Mouse (Mus musculus): ENCODE data around the gene Stag3. TPM values are rescaled to one million over a fixed set of nuclear protein-coding genes. Genes with fewer than 3 reads are reported as not detected.

The Stag3 gene
- polyA plus RNA-seq, 1 experiment = 3.2 TPM

DNA sequence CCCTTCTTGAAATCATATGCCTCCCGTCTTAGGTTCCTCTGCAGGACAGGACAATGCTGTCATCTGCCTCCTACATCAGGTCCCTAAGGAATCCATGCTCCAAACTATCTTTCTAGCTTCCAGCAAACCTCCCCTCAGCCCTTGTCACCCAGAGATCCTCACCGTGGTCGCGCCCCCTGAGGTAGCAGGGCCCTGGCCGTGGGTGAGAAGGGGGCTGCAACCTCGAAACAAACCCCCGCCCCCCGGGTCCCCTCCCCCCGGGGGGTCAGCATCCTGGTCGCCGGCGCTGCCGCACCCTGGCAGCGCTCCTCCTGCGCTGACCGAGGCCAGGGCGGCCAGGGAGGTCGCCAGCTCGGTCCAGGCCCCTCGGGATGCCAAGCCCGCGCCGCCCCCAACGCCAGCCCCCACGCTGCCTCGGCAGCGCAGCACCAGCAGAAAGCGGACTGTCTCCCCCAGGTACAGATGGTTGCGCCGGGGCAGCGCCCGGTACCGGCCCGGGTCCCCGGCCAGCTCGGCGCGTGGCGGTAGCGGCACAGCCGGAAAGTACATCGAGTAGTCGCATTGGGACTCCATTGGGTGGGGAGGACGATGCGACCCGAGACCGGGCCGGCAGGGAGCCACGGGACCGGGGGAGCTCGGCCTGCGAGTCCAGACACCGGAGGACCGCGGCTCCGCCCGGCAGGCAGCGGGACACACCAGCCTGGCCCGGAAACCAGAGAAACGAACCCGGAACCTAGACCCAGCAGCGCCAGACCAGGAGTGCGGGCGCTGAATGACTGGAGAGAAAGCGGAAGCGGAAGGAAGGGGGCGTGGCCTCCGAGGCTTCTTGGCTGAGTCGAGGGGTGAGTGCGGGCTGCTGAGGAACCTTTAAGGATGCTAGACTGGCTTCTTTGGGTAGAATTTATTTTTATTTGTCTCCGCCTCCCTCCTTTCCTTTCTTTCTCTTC lies 16.5 kb upstream of the Stag3 start, which contains the start of gene BC037034:
Gene BC037034, minus strand, starts transcription at position 774 of the 947 bp plus-strand sequence.
- H3K9me3 ChIP-seq (ENCODE audit: control insufficient read depth, low read length) = no peaks in the 10 kb centered on the region
- H3K4me3 ChIP-seq (replicated peaks) = peak within 1 kb of the TSS; percentile 95
- H3K27me3 ChIP-seq (ENCODE audit: control insufficient read depth) = no peaks in the 10 kb centered on the region
- H3K36me3 ChIP-seq (ENCODE audit: control insufficient read depth) = peaks cover 44% of the 10 kb centered on the region
- TF ChIP-seq TAL1 (IDR thresholded peaks at IDR 0.05; ENCODE audit: low read length) = no peak
- no peak for TF ChIP-seq GATA1 (IDR thresholded peaks at IDR 0.05; ENCODE audit: low read length)
- H3K4me1 ChIP-seq (ENCODE audit: control insufficient read depth) = peaks cover 66% of the 10 kb centered on the region

DNA sequence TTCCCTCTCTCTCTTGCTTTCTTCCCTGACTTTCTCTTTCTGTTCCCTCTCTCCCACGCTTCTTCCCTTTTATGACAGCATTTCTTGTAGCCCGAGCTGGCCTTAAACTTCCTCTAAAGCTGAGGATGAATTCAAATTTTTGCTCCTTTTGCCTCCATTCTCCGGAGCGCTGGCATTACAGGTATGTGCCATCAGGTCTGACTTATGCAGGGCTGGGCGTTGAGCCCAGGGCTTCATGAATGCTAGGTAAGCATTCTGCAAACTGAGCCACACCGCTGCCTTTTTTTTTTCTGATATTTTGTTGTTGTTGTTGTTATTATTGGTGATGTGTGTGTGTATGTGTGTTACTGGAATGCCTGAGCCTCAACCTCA lies 15.8 kb upstream of the Stag3 start:
- H3K27me3 ChIP-seq (ENCODE audit: control insufficient read depth) = no peaks in the 10 kb centered on the region
- H3K36me3 ChIP-seq (ENCODE audit: control insufficient read depth) = peaks cover 38% of the 10 kb centered on the region
- H3K9me3 ChIP-seq (ENCODE audit: control insufficient read depth, low read length) = no peaks in the 10 kb centered on the region
- peaks cover 59% of the 10 kb centered on the region for H3K4me1 ChIP-seq (ENCODE audit: control insufficient read depth)
- no peak for TF ChIP-seq TAL1 (IDR thresholded peaks at IDR 0.05; ENCODE audit: low read length)
- TF ChIP-seq GATA1 (IDR thresholded peaks at IDR 0.05; ENCODE audit: low read length) = no peak
- peak overlapping the region; percentile 95 for H3K4me3 ChIP-seq (replicated peaks)

DNA sequence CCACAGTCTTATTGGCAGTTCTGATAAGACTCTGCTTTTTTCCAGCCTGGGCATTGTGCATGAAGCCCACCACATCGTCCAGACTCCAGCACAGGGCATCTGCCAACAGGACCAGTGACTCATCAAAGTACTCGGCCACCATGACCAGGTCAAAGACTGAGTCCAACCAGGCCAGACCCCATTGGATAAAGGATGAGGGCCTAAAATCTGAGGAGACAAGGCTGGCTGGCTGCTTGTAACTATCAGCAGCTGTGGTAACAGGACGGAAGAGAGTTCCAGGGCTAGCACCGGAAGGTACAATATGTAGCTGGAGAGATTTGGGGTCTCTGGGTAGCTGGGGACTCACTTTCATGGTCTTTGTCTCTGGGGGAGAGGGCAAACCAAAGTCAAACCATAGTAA lies 14.3 kb upstream of the Stag3 start:
- Histone ChIP-seq H3K4me3 (replicated peaks) (no peak overlapping the region), H3K36me3 (ENCODE audit: control insufficient read depth) (peaks cover 23% of the 10 kb centered on the region), H3K9me3 (ENCODE audit: control insufficient read depth, low read length) (no peaks in the 10 kb centered on the region), H3K4me1 (ENCODE audit: control insufficient read depth) (peaks cover 44% of the 10 kb centered on the region), H3K27me3 (ENCODE audit: control insufficient read depth) (peaks cover 5% of the 10 kb centered on the region)
- TF ChIP-seq TAL1 (IDR thresholded peaks at IDR 0.05; ENCODE audit: low read length) (no peak), GATA1 (IDR thresholded peaks at IDR 0.05; ENCODE audit: low read length) (no peak)

DNA sequence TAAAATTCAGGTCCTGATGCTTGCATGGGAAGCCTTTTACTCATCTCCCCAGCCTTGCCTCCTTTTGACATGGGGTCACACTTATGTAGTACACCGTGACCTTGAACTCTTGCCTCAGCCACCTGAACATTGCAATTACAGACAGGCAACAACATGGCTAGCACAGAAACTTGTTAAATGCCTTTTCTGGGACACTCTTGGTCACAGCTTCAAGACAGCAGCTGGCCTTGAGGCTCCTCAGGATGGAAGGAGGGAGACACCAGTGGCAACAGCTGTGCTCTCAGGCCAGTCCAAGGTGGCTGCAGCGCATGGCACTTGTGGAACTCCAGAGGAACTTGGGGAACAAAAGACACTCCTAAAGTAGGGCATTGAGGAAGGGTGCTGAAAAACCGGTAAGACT lies 12.9 kb upstream of the Stag3 start:
- Histone ChIP-seq H3K36me3 (ENCODE audit: control insufficient read depth) (peaks cover 9% of the 10 kb centered on the region), H3K4me3 (replicated peaks) (no peak overlapping the region), H3K9me3 (ENCODE audit: control insufficient read depth, low read length) (no peaks in the 10 kb centered on the region), H3K27me3 (ENCODE audit: control insufficient read depth) (peaks cover 19% of the 10 kb centered on the region), H3K4me1 (ENCODE audit: control insufficient read depth) (peaks cover 30% of the 10 kb centered on the region)
- TF ChIP-seq TAL1 (IDR thresholded peaks at IDR 0.05; ENCODE audit: low read length) (no peak), GATA1 (IDR thresholded peaks at IDR 0.05; ENCODE audit: low read length) (no peak)

DNA sequence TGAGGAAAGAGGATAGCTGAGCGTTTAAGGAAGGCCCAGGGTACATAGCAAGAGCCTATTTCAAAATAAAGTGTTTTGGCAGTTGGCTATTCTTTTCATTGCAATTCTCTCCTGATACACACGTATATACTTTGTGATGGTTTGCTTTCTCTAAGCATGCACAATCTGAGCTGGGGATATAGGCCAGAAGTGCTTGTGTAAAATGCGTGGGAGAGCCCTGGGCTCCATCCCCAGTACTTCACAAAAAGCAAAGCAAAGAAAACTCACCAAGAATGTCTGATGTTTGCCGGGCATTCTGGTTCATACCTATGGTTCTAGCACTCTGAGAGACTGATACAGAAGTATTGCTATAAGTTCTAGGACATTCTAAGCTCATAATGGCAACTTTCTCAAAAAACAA lies 11.1 kb upstream of the Stag3 start:
- no peak overlapping the region for H3K4me3 ChIP-seq (replicated peaks)
- no peaks in the 10 kb centered on the region for H3K9me3 ChIP-seq (ENCODE audit: control insufficient read depth, low read length)
- peaks cover 4% of the 10 kb centered on the region for H3K36me3 ChIP-seq (ENCODE audit: control insufficient read depth)
- TF ChIP-seq TAL1 (IDR thresholded peaks at IDR 0.05; ENCODE audit: low read length) (no peak), GATA1 (IDR thresholded peaks at IDR 0.05; ENCODE audit: low read length) (no peak)
- H3K27me3 ChIP-seq (ENCODE audit: control insufficient read depth) = peaks cover 37% of the 10 kb centered on the region
- H3K4me1 ChIP-seq (ENCODE audit: control insufficient read depth) = peaks cover 15% of the 10 kb centered on the region

DNA sequence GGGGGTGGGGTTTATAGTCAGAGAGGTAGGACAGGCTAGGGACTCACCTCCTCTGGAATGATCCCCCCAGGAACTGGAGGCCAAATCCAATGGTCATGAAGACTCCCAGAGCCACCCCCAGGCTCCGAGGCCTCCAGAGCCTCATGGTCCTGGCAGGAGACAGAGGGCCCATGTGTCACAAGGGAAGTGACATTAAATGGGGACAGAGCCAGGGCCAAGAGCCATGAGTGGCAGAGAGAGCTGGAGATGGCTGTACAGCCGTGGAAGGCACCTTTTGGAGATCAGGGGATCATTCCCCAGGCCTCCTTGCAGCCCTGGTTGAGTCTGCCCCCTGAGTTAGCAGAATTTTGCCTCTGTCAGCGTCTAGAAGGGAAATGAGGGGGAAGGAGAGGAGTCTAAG lies 8.8 kb upstream of the Stag3 start:
- Histone ChIP-seq H3K4me3 (replicated peaks) (no peak overlapping the region), H3K27me3 (ENCODE audit: control insufficient read depth) (peaks cover 50% of the 10 kb centered on the region), H3K9me3 (ENCODE audit: control insufficient read depth, low read length) (no peaks in the 10 kb centered on the region), H3K36me3 (ENCODE audit: control insufficient read depth) (no peaks in the 10 kb centered on the region), H3K4me1 (ENCODE audit: control insufficient read depth) (no peaks in the 10 kb centered on the region; the same call in 1 of the 2 replicates)
- TF ChIP-seq TAL1 (IDR thresholded peaks at IDR 0.05; ENCODE audit: low read length) (no peak), GATA1 (IDR thresholded peaks at IDR 0.05; ENCODE audit: low read length) (no peak)

DNA sequence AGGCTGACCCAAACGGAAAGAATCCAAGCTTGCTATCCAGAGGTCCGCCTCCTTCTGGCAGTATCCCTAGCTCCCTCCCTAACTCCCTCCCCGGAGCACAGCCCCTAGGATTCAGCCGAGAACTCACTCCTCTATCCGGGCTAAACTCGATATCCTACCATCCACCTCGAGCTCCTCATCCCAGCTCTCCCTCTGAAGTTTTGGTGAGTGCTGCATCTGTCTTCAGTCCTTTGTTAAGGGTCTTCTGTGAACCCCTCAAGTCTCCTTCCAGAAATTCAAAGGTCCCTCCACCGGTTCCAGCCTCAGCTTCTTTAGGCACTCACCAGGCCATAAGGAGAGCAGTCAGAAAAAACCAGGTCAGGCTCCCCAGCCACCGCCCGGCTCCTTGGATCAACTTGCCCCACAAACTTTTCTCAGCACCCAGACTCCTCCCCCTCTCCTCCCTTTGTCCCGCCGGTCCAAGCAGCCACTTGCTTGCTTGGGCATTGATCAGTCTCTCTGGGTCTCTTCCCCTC lies 7.6 kb upstream of the Stag3 start, which contains the start of gene Gal3st4:
Gene Gal3st4, minus strand, starts transcription at position 432 of the 515 bp plus-strand sequence.
- Histone ChIP-seq H3K27me3 (ENCODE audit: control insufficient read depth) (peaks cover 50% of the 10 kb centered on the region), H3K4me1 (ENCODE audit: control insufficient read depth) (no peaks in the 10 kb centered on the region; the same call in 1 of the 2 replicates)
- no peak for TF ChIP-seq TAL1 (IDR thresholded peaks at IDR 0.05; ENCODE audit: low read length)
- no peak for TF ChIP-seq GATA1 (IDR thresholded peaks at IDR 0.05; ENCODE audit: low read length)

DNA sequence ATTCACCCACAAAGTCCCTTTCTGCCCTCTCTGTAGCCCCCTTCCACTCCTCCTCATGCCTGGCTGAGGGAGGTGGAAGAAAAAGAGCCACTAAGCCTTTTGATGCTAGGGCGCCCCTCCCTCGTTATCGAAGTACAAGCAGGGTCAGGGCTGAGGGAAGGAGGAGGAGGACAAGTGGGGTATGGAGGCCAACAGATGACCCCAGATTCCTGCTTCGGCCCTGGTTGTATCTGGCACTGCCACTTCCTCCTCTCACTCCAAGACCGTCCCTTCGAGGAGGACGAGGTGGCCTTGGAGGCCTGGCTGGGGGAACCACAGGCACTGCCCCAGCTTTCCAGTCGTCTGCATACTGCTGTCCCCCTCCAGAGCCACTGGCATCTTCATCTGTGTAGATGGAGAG lies 5.9 kb upstream of the Stag3 start:
- TF ChIP-seq GATA1 (IDR thresholded peaks at IDR 0.05; ENCODE audit: low read length) (no peak), TAL1 (IDR thresholded peaks at IDR 0.05; ENCODE audit: low read length) (no peak)
- Histone ChIP-seq H3K4me1 (ENCODE audit: control insufficient read depth) (no peaks in the 10 kb centered on the region; the same call in none of the 2 replicates), H3K4me3 (replicated peaks) (no peak overlapping the region), H3K9me3 (ENCODE audit: control insufficient read depth, low read length) (no peaks in the 10 kb centered on the region), H3K36me3 (ENCODE audit: control insufficient read depth) (no peaks in the 10 kb centered on the region), H3K27me3 (ENCODE audit: control insufficient read depth) (peaks cover 56% of the 10 kb centered on the region)

More for the DNA sequence above, 7.6 kb upstream of the Stag3 start, which contains the start of gene Gal3st4:
- Histone ChIP-seq H3K4me3 (replicated peaks) (no peak within 1 kb of the TSS), H3K9me3 (ENCODE audit: control insufficient read depth, low read length) (no peaks in the 10 kb centered on the region), H3K36me3 (ENCODE audit: control insufficient read depth) (no peaks in the 10 kb centered on the region)
